Mouse (Mus musculus): ENCODE results near the gene Fam92a. TPM values are rescaled to one million over a fixed set of nuclear protein-coding genes. Genes with fewer than 3 reads are reported as not detected.

Gene Fam92a
- 15.5 and 19.5 TPM in 2 replicates for polyA plus RNA-seq (2012)

DNA sequence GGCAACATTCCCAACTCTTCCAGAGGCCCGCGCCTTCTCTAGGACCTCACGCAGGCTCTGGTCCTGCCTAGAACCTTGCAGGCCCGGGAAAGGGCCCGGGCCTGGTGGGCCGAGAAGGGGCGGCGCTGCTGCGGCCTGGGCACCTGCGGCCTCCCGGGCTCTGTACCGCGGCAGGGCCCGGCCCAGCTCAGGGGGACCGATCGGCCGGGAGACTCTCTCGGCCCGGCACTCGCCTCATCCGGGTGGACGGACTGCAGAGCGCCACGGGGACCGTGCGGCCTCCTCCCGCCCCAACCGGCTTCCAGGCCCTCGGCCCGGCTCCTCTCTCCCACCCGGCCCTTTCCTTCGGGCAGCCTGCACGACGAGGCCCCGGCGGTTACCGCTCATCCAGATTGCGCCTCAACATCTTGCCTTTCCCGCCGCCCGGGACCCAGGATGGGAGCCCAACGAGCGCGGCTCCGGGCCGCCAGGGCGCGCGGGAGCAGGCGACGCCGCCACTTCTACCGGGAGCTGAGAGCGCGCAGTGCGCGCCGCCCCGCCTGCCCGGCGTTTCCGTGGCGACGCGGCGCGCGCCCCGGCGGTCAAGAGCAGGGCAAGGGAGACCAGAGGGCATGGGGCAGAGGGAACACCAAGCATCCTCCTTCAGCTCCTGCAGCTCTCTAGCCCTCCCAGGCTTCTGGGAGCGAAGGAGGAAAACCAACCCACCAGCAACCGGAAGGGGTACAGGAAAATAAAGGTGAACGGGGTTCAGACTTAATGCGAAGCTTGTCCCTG is at the start of gene Fam92a:
Gene Fam92a, minus strand, starts transcription at position 698 of the 774 bp plus-strand sequence.

GRCm38 (mm10) chr4:12140141-12140567 is 31.7 kb downstream of the Fam92a start, which contains the start of gene Rbm12b1:
TSS of gene Rbm12b1 (plus strand) at chr4:12140264.

Other genes with a start within 250 kb of the Fam92a start
- gene Gm10604, start 190.8 kb downstream of the Fam92a start, polyA plus RNA-seq (2012): not detected in 2 replicates
- gene Rbm12b2, start 82.6 kb downstream of the Fam92a start, polyA plus RNA-seq (2012): 1.5 and 1.9 TPM in 2 replicates
- gene Rbm12b1, start 31.8 kb downstream of the Fam92a start, polyA plus RNA-seq (2012): 3.9 and 12.1 TPM in 2 replicates